Mouse (Mus musculus) lung, embryonic 16.5 days (tissue): Measurements from ENCODE around the gene Efcab5. TPM values are rescaled to one million over a fixed set of nuclear protein-coding genes. Genes with fewer than 3 reads are reported as not detected.
"Not testable (repeated sequence)": the region's sequence is repeated elsewhere in the genome, so short reads cannot be mapped to it uniquely, and the experiment has no call there.

Experiments used
- ATAC-seq: fragments of 200-750 bp; cut with Nextera tagmentation; 2 replicates; pipeline ENCODE4 v1.8.0; 2017; ENCODE audit warnings: low read depth, mild to moderate bottlenecking, moderate library complexity
- H3K27ac ChIP-seq: fragments of 300-500 bp; sonication (generic); 2 replicates; pipeline ENCODE4 v1.5.1; 2014; ENCODE audit warnings: mild to moderate bottlenecking, control low read depth, low read length
- H3K27me3 ChIP-seq: fragments of 300-500 bp; sonication (generic); 2 replicates; pipeline ENCODE4 v1.6.1; 2014; ENCODE audit warnings: low read depth, low read length, mixed read lengths; ENCODE audit not compliant: control insufficient read depth, insufficient read depth
- H3K36me3 ChIP-seq: fragments of 300-500 bp; sonication (generic); 2 replicates; pipeline ENCODE4 v1.6.1; 2014; ENCODE audit warnings: low read length; ENCODE audit not compliant: control insufficient read depth, insufficient read depth
- H3K4me1 ChIP-seq: fragments of 300-500 bp; sonication (generic); replicated peaks from 2 replicates; pipeline ENCODE4 v1.6.1; 2014; ENCODE audit warnings: low read length, mixed read lengths; ENCODE audit not compliant: control insufficient read depth, insufficient read depth
- H3K4me2 ChIP-seq: fragments of 300-500 bp; sonication (generic); 2 replicates; pipeline ENCODE4 v1.6.1; 2014; ENCODE audit warnings: low read depth, low read length, control low read depth
- H3K4me3 ChIP-seq: fragments of 300-500 bp; sonication (generic); 2 replicates; pipeline ENCODE4 v1.5.1; 2014; ENCODE audit warnings: mild to moderate bottlenecking, low read length, control low read depth
- H3K9ac ChIP-seq: fragments of 300-500 bp; sonication (generic); 2 replicates; pipeline ENCODE4 v1.6.1; 2014; ENCODE audit warnings: low read length, control low read depth
- H3K9me3 ChIP-seq: fragments of 300-500 bp; sonication (generic); 2 replicates; pipeline ENCODE4 v1.6.1; 2016; ENCODE audit warnings: low read length; ENCODE audit not compliant: control insufficient read depth
- WGBS: fragments of 180-500 bp; shearing (Covaris S2); extraction: QIAGEN DNeasy Blood & Tissue Kit; methylation state at CpG from one replicate; pipeline ENCODE4 v1.1.7; 2014; 5-methylcytosine and 5-hydroxymethylcytosine counted together
- polyA plus RNA-seq: library from polyadenylated mRNA; unstranded; fragments of >200 nt; fragmentation: Nextera tagmentation; extraction: Ambion mirVana; gene quantifications from 2 replicates; pipeline ENCODE4 v1.2.1, GENCODE M21; 2015

Gene Efcab5
- polyA plus RNA-seq, 1 experiment from 2014 or later: 0.21 TPM

- ATAC-seq: peak; percentile 20; the same call in 1 of the 2 replicates
- Histone ChIP-seq H3K36me3 (no peaks in the 10 kb centered on the region), H3K27me3 (no peaks in the 10 kb centered on the region), H3K9me3 (no peaks in the 10 kb centered on the region), H3K4me1 (peaks cover 5% of the 10 kb centered on the region), H3K4me3 (no peak overlapping the region), H3K27ac (no peak overlapping the region), H3K4me2 (no peak overlapping the region), H3K9ac (no peak overlapping the region)
- WGBS: 40% methylated on average over 8 of the region's 8 CpGs
Measured at GRCm38 (mm10) chr11:77094136-77094535, 94.6 kb downstream of the Efcab5 start.

- Histone ChIP-seq H3K27me3 (no peaks in the 10 kb centered on the region), H3K36me3 (no peaks in the 10 kb centered on the region), H3K4me1 (peaks cover 5% of the 10 kb centered on the region), H3K4me3 (peak overlapping the region; percentile 40), H3K27ac (no peak overlapping the region), H3K9me3 (no peaks in the 10 kb centered on the region), H3K9ac (0 out of 2 replicates have a peak overlapping the region, but pooled peaks have one; percentile 11), H3K4me2 (peak overlapping the region; percentile 45)
- no peak for ATAC-seq
- WGBS: 2% methylated on average over 11 of the region's 11 CpGs
Measured at GRCm38 (mm10) chr11:77093208-77093607, 95.6 kb downstream of the Efcab5 start.

GRCm38 (mm10) chr11:77089162-77089561, 99.6 kb downstream of the Efcab5 start:
- Histone ChIP-seq H3K27ac (no peak overlapping the region), H3K4me3 (no peak overlapping the region), H3K4me2 (no peak overlapping the region), H3K9ac (no peak overlapping the region), H3K36me3 (no peaks in the 10 kb centered on the region), H3K4me1 (no peaks in the 10 kb centered on the region), H3K9me3 (no peaks in the 10 kb centered on the region), H3K27me3 (no peaks in the 10 kb centered on the region)
- ATAC-seq: no peak; the same call in 1 of the 2 replicates
- WGBS: 31% methylated on average over 2 of the region's 2 CpGs

GRCm38 (mm10) chr11:77087004-77087403, 101.8 kb downstream of the Efcab5 start:
- Histone ChIP-seq H3K4me1 (no peaks in the 10 kb centered on the region), H3K4me2 (no peak overlapping the region), H3K27me3 (peaks cover 3% of the 10 kb centered on the region; the same call in 1 of the 2 replicates), H3K9ac (no peak overlapping the region), H3K36me3 (no peaks in the 10 kb centered on the region), H3K9me3 (no peaks in the 10 kb centered on the region), H3K4me3 (no peak overlapping the region), H3K27ac (no peak overlapping the region)
- WGBS: 77% methylated on average over 2 of the region's 2 CpGs
- no peak for ATAC-seq

- no peaks in the 10 kb centered on the region for H3K36me3 ChIP-seq
- H3K9ac ChIP-seq: no peak overlapping the region
- 51% methylated on average over 5 of the region's 5 CpGs for WGBS
- no peaks in the 10 kb centered on the region for H3K4me1 ChIP-seq
- no peak overlapping the region for H3K27ac ChIP-seq
- peaks cover 3% of the 10 kb centered on the region for H3K27me3 ChIP-seq
- no peak overlapping the region for H3K4me2 ChIP-seq
- no peak overlapping the region for H3K4me3 ChIP-seq
- no peak for ATAC-seq
- H3K9me3 ChIP-seq: no peaks in the 10 kb centered on the region
Measured at GRCm38 (mm10) chr11:77084001-77084682, 104.6 kb downstream of the Efcab5 start.

- Histone ChIP-seq H3K9me3 (no peaks in the 10 kb centered on the region), H3K9ac (no peak overlapping the region), H3K36me3 (peaks cover 12% of the 10 kb centered on the region; the same call in 1 of the 2 replicates), H3K4me2 (no peak overlapping the region), H3K27ac (no peak overlapping the region), H3K4me3 (no peak overlapping the region), H3K27me3 (peaks cover 3% of the 10 kb centered on the region), H3K4me1 (peaks cover 3% of the 10 kb centered on the region; the same call in 1 of the 2 replicates)
- ATAC-seq: no peak
- 97% methylated on average over 1 of the region's 1 CpGs for WGBS
Measured at GRCm38 (mm10) chr11:77079361-77079760, 109.4 kb downstream of the Efcab5 start.

GRCm38 (mm10) chr11:77078273-77079134, 110.3 kb downstream of the Efcab5 start, which contains the start of gene Nsrp1:
Gene Nsrp1, minus strand, starts transcription at chr11:77078435.
- peak within 1 kb of the TSS; percentile 76 for H3K27ac ChIP-seq
- peak within 1 kb of the TSS; percentile 93 for H3K4me3 ChIP-seq
- peak; percentile 100 for ATAC-seq
- H3K27me3 ChIP-seq: peaks cover 3% of the 10 kb centered on the region
- H3K4me2 ChIP-seq: peak within 1 kb of the TSS; percentile 90
- H3K9ac ChIP-seq: peak within 1 kb of the TSS; percentile 88
- H3K9me3 ChIP-seq: no peaks in the 10 kb centered on the region
- 4% methylated on average over 48 of the region's 48 CpGs for WGBS
- peaks cover 3% of the 10 kb centered on the region; the same call in 1 of the 2 replicates for H3K4me1 ChIP-seq
- H3K36me3 ChIP-seq: peaks cover 16% of the 10 kb centered on the region; the same call in 1 of the 2 replicates

GRCm38 (mm10) chr11:77077792-77078191, 111.0 kb downstream of the Efcab5 start:
- Histone ChIP-seq H3K4me1 (peaks cover 3% of the 10 kb centered on the region; the same call in 1 of the 2 replicates), H3K4me2 (peak overlapping the region; percentile 90), H3K36me3 (peaks cover 16% of the 10 kb centered on the region; the same call in 1 of the 2 replicates), H3K9ac (peak overlapping the region; percentile 88), H3K27ac (peak overlapping the region; percentile 76), H3K27me3 (peaks cover 3% of the 10 kb centered on the region), H3K4me3 (peak overlapping the region; percentile 93), H3K9me3 (no peaks in the 10 kb centered on the region)
- 1% methylated on average over 16 of the region's 16 CpGs for WGBS
- ATAC-seq: peak; percentile 19

GRCm38 (mm10) chr11:77077331-77077730, 111.4 kb downstream of the Efcab5 start:
- not testable (repeated sequence) for H3K9me3 ChIP-seq, H3K27me3 ChIP-seq, H3K4me1 ChIP-seq, H3K27ac ChIP-seq, ATAC-seq
- H3K4me2 ChIP-seq: peak overlapping the region; percentile 90
- peaks cover 16% of the 10 kb centered on the region; the same call in 1 of the 2 replicates for H3K36me3 ChIP-seq
- peak overlapping the region; percentile 93 for H3K4me3 ChIP-seq
- 54% methylated on average over 4 of the region's 4 CpGs for WGBS
- peak overlapping the region; percentile 88 for H3K9ac ChIP-seq
